Mouse (Mus musculus): Measurements from ENCODE around the gene Cep295nl. TPM values are rescaled to one million over a fixed set of nuclear protein-coding genes. Genes with fewer than 3 reads are reported as not detected.
"Not testable (repeated sequence)": the region's sequence is repeated elsewhere in the genome, so short reads cannot be mapped to it uniquely, and the experiment has no call there.

Gene Cep295nl
- polyA plus RNA-seq, 1 experiment from 2014 or later: 0.13 TPM

GRCm38 (mm10) chr11:118317129-118317528, 25.2 kb downstream of the Cep295nl start:
- Histone ChIP-seq H3K27me3 (no peaks in the 10 kb centered on the region), H3K9me3 (replicated peaks) (no peaks in the 10 kb centered on the region), H3K4me1 (peaks cover 9% of the 10 kb centered on the region), H3K9ac (no peak overlapping the region), H3K4me3 (no peak overlapping the region), H3K27ac (no peak overlapping the region), H3K4me2 (no peak overlapping the region), H3K36me3 (ENCODE audit: poor library complexity, severe bottlenecking) (peaks cover 42% of the 10 kb centered on the region)
- WGBS: 32% methylated on average over 7 of the region's 7 CpGs
- ATAC-seq: peak; percentile 41

DNA sequence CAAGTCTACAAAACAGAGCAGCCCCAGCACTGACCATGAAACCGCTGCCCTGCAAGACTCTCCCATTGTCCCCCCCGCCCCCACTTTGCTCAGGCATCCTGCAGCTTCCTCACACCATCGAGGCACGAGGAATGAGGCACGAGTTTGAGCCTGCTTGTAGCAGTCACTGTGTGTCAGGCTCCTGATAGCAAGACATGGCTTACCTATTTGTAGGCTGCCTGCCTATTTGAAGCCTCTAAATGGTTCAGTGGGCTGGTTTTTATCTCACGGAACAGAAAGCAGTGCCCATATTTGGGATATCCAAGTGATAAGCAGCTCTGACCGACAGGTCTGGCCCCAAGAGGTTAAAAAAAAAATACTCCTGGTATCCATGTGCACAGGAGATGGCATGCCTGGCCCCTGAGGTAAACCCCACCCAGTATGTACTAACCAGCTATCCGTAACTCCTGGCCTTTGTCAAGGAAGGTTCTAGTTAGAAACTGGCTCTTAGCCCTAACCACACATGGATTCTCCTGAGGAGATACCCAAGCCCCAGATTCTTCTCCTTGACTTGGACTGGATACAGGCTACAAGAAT, 26.0 kb downstream of the Cep295nl start:
- 92% methylated on average over 8 of the region's 8 CpGs for WGBS
- no peak overlapping the region for H3K4me3 ChIP-seq
- ATAC-seq: no peak

GRCm38 (mm10) chr11:118312132-118312723, 30.1 kb downstream of the Cep295nl start:
- H3K9ac ChIP-seq: no peak overlapping the region
- no peak overlapping the region for H3K4me3 ChIP-seq
- H3K4me1 ChIP-seq: no peaks in the 10 kb centered on the region
- H3K27ac ChIP-seq: no peak overlapping the region
- H3K36me3 ChIP-seq (ENCODE audit: poor library complexity, severe bottlenecking): peaks cover 66% of the 10 kb centered on the region
- 0 out of 2 replicates have a peak, but pooled peaks cover 2% of the 10 kb centered on the region for H3K9me3 ChIP-seq (replicated peaks)
- ATAC-seq: no peak
- WGBS: 85% methylated on average over 6 of the region's 6 CpGs
- no peaks in the 10 kb centered on the region for H3K27me3 ChIP-seq
- no peak overlapping the region for H3K4me2 ChIP-seq

More for the DNA sequence above, 26.0 kb downstream of the Cep295nl start:
- Histone ChIP-seq H3K27me3 (no peaks in the 10 kb centered on the region), H3K4me2 (no peak overlapping the region), H3K4me1 (peaks cover under 1% of the 10 kb centered on the region; the same call in 1 of the 2 replicates), H3K36me3 (ENCODE audit: poor library complexity, severe bottlenecking) (peaks cover 49% of the 10 kb centered on the region), H3K9me3 (replicated peaks) (no peaks in the 10 kb centered on the region), H3K27ac (no peak overlapping the region), H3K9ac (no peak overlapping the region)

DNA sequence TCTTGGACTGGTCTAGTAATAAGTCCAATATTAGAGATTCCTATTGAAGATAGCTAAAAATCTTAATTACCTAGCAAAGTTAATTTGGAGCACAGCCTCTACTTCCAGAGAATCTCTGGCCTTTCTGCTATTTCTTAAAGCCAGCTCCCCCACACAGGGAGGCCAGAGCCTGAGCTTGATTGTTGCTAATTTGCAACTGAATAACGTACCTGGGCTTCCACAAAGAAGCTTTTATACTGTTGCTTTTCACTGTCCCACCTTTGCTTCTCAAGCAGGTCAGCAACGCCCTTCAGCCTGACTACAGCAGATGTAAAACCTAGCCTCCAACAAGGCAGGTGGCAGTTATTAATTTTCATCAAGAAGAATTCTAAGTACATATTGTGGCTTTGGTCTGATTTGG, 34.3 kb downstream of the Cep295nl start:
- not testable (repeated sequence) for H3K4me3 ChIP-seq; H3K9me3 ChIP-seq (replicated peaks); H3K9ac ChIP-seq; H3K27ac ChIP-seq; H3K27me3 ChIP-seq; H3K4me2 ChIP-seq; ATAC-seq; H3K4me1 ChIP-seq
- 84% methylated on average over 2 of the region's 2 CpGs for WGBS
- peaks cover 60% of the 10 kb centered on the region for H3K36me3 ChIP-seq (ENCODE audit: poor library complexity, severe bottlenecking)

DNA sequence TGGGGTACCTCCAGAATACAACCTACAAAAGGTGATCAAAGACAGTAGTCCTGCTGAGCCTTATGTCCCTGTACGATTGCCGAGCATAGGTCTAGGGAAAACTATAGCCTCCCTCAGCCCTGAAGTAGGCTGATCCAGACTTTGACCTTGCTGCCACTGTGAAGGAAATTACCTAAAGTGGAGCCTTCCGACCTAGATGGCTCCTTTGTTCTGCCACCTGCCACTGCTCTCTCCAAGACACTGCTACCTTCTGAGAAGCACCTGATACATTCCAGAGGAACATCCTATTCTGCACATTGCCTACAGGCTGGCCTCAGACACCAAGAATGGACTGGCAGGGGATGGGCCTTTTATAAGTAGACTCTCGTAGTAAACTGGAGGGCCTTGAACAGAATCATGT, 38.3 kb downstream of the Cep295nl start:
- not testable (repeated sequence) for H3K4me1 ChIP-seq; H3K4me2 ChIP-seq; H3K9me3 ChIP-seq (replicated peaks); H3K27me3 ChIP-seq; ATAC-seq; H3K4me3 ChIP-seq; H3K27ac ChIP-seq; H3K9ac ChIP-seq
- peaks cover 30% of the 10 kb centered on the region for H3K36me3 ChIP-seq (ENCODE audit: poor library complexity, severe bottlenecking)
- WGBS: 93% methylated on average over 4 of the region's 4 CpGs

DNA sequence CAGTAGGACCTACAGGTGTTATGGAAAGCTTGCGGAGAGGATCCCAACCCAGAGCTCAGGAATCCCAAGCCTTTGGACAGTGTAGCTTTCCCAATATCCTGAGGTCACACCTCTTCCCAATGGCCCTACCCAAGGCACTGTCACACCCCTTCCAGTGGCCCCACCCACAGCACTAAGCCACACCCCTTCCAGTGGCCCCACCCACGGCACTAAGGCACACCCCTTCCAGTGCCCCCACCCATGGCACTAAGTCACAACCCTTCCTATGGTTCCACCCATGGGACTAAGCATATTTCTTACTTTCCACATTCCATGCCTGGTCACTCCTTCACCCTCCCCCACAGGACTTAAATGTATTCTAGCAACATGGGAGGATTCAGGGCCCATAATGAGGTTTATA, 43.5 kb downstream of the Cep295nl start:
- Histone ChIP-seq H3K27me3 (no peaks in the 10 kb centered on the region), H3K9ac (no peak overlapping the region), H3K36me3 (ENCODE audit: poor library complexity, severe bottlenecking) (peaks cover 14% of the 10 kb centered on the region), H3K4me1 (no peaks in the 10 kb centered on the region), H3K9me3 (replicated peaks) (no peaks in the 10 kb centered on the region), H3K4me3 (no peak overlapping the region), H3K4me2 (no peak overlapping the region), H3K27ac (no peak overlapping the region)
- ATAC-seq: no peak
- 71% methylated on average over 2 of the region's 2 CpGs for WGBS

DNA sequence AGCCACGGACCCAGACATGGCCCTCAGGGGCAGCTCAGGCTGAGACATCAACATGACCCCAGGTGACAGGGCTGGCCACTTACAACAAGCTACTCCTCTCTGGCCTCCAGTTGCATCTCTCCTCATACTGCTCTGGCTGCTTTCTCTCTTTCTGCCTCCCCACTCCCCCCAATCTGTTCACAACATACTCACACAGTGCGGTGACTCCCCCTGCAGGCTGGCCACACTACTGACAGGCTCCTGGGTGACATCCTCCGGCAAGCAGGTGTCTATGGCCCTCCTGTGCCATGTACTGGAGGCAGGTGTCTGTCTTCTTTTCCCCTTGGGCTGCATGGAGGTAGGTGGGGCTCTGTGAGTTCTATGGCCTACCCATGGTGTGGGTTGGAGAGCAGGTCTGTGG, 44.3 kb downstream of the Cep295nl start:
- WGBS: 69% methylated on average over 3 of the region's 3 CpGs
- H3K36me3 ChIP-seq (ENCODE audit: poor library complexity, severe bottlenecking): peaks cover 5% of the 10 kb centered on the region
- H3K4me1 ChIP-seq: no peaks in the 10 kb centered on the region
- H3K27ac ChIP-seq: no peak overlapping the region
- H3K4me3 ChIP-seq: no peak overlapping the region
- H3K9ac ChIP-seq: no peak overlapping the region
- H3K27me3 ChIP-seq: no peaks in the 10 kb centered on the region
- no peak for ATAC-seq
- no peak overlapping the region for H3K4me2 ChIP-seq
- no peaks in the 10 kb centered on the region for H3K9me3 ChIP-seq (replicated peaks)

- H3K27ac ChIP-seq: no peak overlapping the region
- WGBS: 61% methylated on average over 2 of the region's 2 CpGs
These were observed 47.3 kb downstream of the Cep295nl start for GRCm38 (mm10) chr11:118295026-118295425.

GRCm38 (mm10) chr11:118292671-118293070, 49.6 kb downstream of the Cep295nl start:
- Histone ChIP-seq H3K4me2 (no peak overlapping the region), H3K9me3 (replicated peaks) (no peaks in the 10 kb centered on the region), H3K27ac (no peak overlapping the region), H3K4me3 (no peak overlapping the region), H3K9ac (no peak overlapping the region), H3K4me1 (peaks cover 20% of the 10 kb centered on the region), H3K27me3 (no peaks in the 10 kb centered on the region), H3K36me3 (ENCODE audit: poor library complexity, severe bottlenecking) (0 out of 2 replicates have a peak, but pooled peaks cover 1% of the 10 kb centered on the region)
- 53% methylated on average over 6 of the region's 6 CpGs for WGBS
- ATAC-seq: no peak

More at GRCm38 (mm10) chr11:118295026-118295425, 47.3 kb downstream of the Cep295nl start:
- no peaks in the 10 kb centered on the region for H3K27me3 ChIP-seq
- H3K4me3 ChIP-seq: no peak overlapping the region
- H3K9ac ChIP-seq: no peak overlapping the region
- ATAC-seq: no peak
- no peaks in the 10 kb centered on the region for H3K9me3 ChIP-seq (replicated peaks)
- peaks cover 7% of the 10 kb centered on the region for H3K4me1 ChIP-seq
- no peak overlapping the region for H3K4me2 ChIP-seq
- H3K36me3 ChIP-seq (ENCODE audit: poor library complexity, severe bottlenecking): no peaks in the 10 kb centered on the region

GRCm38 (mm10) chr11:118289999-118290889, 52.1 kb downstream of the Cep295nl start, which contains the start of gene Usp36:
Usp36 (minus strand) TSS chr11:118290244.
- H3K4me2 ChIP-seq: peak within 1 kb of the TSS; percentile 90

GRCm38 (mm10) chr11:118289562-118289961, 52.7 kb downstream of the Cep295nl start:
- peak overlapping the region; percentile 93 for H3K9ac ChIP-seq
- H3K36me3 ChIP-seq (ENCODE audit: poor library complexity, severe bottlenecking): peaks cover 32% of the 10 kb centered on the region
- peak overlapping the region; percentile 90 for H3K4me3 ChIP-seq
- peak overlapping the region; percentile 59 for H3K27ac ChIP-seq
- H3K27me3 ChIP-seq: no peaks in the 10 kb centered on the region
- H3K9me3 ChIP-seq (replicated peaks): no peaks in the 10 kb centered on the region
- peaks cover 20% of the 10 kb centered on the region for H3K4me1 ChIP-seq
- 0% methylated on average over 22 of the region's 22 CpGs for WGBS
- peak overlapping the region; percentile 90 for H3K4me2 ChIP-seq
- no peak; the same call in 1 of the 2 replicates for ATAC-seq

More at GRCm38 (mm10) chr11:118289999-118290889, 52.1 kb downstream of the Cep295nl start, which contains the start of gene Usp36:
- ATAC-seq: peak; percentile 99
- H3K27me3 ChIP-seq: no peaks in the 10 kb centered on the region
- 1% methylated on average over 68 of the region's 68 CpGs for WGBS
- no peaks in the 10 kb centered on the region for H3K9me3 ChIP-seq (replicated peaks)
- peak within 1 kb of the TSS; percentile 93 for H3K9ac ChIP-seq
- peaks cover 25% of the 10 kb centered on the region for H3K36me3 ChIP-seq (ENCODE audit: poor library complexity, severe bottlenecking)
- H3K4me1 ChIP-seq: peaks cover 20% of the 10 kb centered on the region
- H3K4me3 ChIP-seq: peak within 1 kb of the TSS; percentile 90
- peak within 1 kb of the TSS; percentile 81 for H3K27ac ChIP-seq

DNA sequence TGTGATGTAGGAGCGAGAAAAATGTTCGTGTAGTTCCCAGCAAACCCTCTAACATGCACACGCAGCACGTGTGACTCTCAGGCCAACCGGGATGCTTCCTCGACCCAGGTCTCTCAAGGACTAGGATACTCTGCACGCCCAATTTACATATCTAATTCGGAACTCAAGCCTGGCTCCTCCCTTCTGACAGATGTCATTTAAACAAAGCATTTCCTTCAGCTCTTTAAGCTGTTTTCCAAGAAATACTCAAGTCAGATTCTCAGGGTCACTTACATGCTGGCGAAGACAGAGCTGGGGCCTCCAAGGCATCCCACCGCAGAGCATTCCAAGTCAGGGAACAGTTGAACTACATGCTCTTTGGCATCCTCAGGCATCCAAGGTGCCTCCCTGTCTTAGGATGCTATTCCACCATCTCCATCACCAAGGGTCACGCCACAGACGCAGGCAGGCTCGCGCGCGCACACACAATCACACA, 53.2 kb downstream of the Cep295nl start:
- Histone ChIP-seq H3K4me3 (peak overlapping the region; percentile 90), H3K9ac (peak overlapping the region; percentile 93), H3K27me3 (no peaks in the 10 kb centered on the region), H3K36me3 (ENCODE audit: poor library complexity, severe bottlenecking) (peaks cover 36% of the 10 kb centered on the region), H3K4me2 (peak overlapping the region; percentile 90), H3K27ac (peak overlapping the region; percentile 59; the same call in 1 of the 2 replicates), H3K4me1 (peaks cover 20% of the 10 kb centered on the region), H3K9me3 (replicated peaks) (no peaks in the 10 kb centered on the region)
- 2% methylated on average over 16 of the region's 16 CpGs for WGBS
- ATAC-seq: no peak
